Mouse (Mus musculus): ENCODE data around the gene Bap1. TPM values are rescaled to one million over a fixed set of nuclear protein-coding genes. Genes with fewer than 3 reads are reported as not detected.
A peak's percentile ranks its signal among the peaks of the same experiment; 100 is the strongest.

Bap1 gene
- polyA plus RNA-seq, 1 experiment, result 48.3 TPM

DNA sequence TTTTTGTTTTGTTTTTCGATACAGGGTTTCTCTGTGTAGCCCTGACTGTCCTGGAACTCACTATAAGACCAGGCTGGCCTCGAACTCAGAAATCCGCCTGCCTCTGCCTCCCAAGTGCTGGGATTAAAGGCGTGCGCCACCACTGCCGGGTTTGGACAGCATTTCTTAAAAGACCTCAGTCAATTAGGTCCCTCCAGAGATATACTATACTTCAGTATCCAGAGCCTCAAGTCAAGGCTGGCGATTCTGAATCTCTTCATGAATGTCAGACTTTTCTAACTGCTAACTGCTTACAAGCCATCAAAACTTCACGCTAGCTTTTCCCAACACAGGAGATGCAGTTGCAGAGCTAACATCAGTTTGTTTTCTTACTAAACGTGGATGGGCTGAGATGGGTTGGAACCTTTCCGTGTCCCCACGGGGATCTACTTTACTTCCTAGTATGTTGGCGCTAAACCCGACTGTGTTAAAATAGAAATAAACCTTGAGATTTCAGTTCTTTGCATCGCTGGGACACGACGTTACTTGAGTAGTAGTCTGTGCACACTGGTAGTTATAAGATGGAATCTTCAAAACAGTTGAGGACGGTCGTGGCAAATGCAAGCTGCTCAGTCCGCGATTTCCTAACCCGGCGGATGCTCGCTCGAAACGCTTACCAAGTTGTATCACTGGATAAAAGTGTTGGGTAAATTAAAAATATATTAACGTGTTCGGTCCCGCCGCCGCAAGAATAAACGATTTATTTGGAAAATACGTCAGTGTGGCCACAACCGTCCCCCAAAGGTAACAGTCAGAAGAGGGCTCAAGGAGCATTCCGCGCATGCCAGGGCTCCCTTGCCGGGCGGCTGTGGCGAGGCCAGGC lies 797 bp upstream of the Bap1 start:
- peak overlapping the region; percentile 97 for H3K4me3 ChIP-seq (replicated peaks; ENCODE audit: extremely low read depth, low read depth, low read length)
- TF ChIP-seq CTCF (IDR thresholded peaks at IDR 0.05; ENCODE audit: insufficient read depth, low read length) (no peak), POLR2A (IDR thresholded peaks at IDR 0.05; ENCODE audit: borderline replicate concordance, extremely low read depth, low read depth, low read length) (no peak)
- WGBS, result 14% methylated on average over 38 of the region's 38 CpGs

DNA sequence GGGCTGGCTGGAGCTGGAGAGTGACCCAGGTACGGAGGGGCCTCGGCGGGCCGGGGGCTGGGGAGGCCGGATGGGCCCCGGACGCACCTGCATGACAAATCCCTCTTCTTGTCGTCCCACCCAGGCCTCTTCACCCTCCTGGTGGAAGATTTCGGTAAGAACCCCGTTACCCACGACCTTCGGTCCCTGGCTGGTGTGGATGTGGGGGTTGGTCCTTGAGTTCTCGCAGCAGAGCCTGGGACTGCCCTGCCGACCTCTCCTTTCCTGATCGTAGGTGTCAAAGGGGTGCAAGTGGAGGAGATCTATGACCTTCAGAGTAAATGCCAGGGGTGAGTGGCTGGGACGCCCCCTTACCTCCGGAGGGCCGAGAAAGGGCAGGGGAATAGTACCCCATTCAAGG lies 376 bp downstream of the Bap1 start:
- no peak for DNase-seq
- Histone ChIP-seq H3K4me3 (replicated peaks; ENCODE audit: extremely low read depth, low read depth, low read length) (peak overlapping the region; percentile 95), H3K4me1 (ENCODE audit: control insufficient read depth, insufficient read depth, low read length) (peaks cover 3% of the 10 kb centered on the region)
- TF ChIP-seq CTCF (IDR thresholded peaks at IDR 0.05; ENCODE audit: insufficient read depth, low read length), result no peak
- no peak for TF ChIP-seq POLR2A (IDR thresholded peaks at IDR 0.05; ENCODE audit: borderline replicate concordance, extremely low read depth, low read depth, low read length)
- under 1% methylated on average over 18 of the region's 18 CpGs for WGBS

More for the DNA sequence above, 797 bp upstream of the Bap1 start:
- DNase-seq, result no peak
- H3K4me1 ChIP-seq (ENCODE audit: control insufficient read depth, insufficient read depth, low read length), result peaks cover 3% of the 10 kb centered on the region

DNA sequence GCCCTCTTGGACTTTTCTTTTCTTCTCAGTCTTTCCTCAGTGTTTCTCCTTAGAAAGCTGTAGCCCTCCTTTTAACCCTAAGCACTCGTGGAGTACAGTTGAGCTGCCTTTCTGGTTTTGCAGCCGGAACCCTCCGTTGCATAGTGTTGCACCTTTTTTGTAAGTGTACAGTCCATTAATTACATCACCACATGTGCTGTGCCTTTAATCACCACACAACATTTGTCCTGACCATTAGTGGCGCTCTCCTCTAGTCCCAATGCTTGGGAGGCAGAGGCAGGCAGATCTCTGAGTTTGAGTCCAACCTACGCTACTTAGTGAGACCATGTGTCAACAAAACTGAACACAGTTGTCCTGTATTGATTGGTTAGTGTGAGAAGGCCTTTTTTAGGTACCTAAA lies 841 bp downstream of the Bap1 start:
- TF ChIP-seq CTCF (IDR thresholded peaks at IDR 0.05; ENCODE audit: insufficient read depth, low read length) (no peak), POLR2A (IDR thresholded peaks at IDR 0.05; ENCODE audit: borderline replicate concordance, extremely low read depth, low read depth, low read length) (no peak)
- peaks cover 3% of the 10 kb centered on the region for H3K4me1 ChIP-seq (ENCODE audit: control insufficient read depth, insufficient read depth, low read length)
- 80% methylated on average over 5 of the region's 5 CpGs for WGBS
- peak overlapping the region; percentile 95 for H3K4me3 ChIP-seq (replicated peaks; ENCODE audit: extremely low read depth, low read depth, low read length)
- no peak for DNase-seq

DNA sequence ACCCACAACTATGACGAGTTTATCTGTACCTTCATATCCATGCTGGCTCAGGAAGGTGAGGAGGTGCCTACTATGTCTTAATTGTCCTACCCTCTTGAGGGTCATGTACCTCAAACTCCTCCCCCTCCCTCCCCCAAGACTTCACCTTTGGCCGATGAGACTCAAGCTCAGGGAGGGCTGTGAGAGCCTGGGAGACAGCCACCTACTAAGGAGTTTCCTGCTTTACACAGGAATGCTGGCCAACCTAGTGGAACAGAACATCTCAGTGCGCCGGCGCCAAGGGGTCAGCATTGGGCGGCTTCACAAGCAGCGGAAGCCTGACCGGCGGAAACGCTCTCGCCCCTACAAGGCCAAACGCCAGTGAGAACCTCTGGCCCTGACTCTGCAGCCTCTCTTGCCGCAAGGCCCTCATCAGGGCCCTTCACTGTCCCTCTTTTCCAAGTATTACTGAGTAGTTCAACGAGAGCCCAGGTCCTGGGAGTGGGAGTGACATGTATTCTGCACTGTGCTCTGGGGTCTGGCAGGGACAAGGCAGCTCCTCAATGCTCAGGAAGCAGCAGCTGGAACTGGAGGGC lies 7.3 kb downstream of the Bap1 start:
- DNase-seq, result no peak
- Histone ChIP-seq H3K4me3 (replicated peaks; ENCODE audit: extremely low read depth, low read depth, low read length) (no peak overlapping the region), H3K4me1 (ENCODE audit: control insufficient read depth, insufficient read depth, low read length) (no peaks in the 10 kb centered on the region)
- TF ChIP-seq POLR2A (IDR thresholded peaks at IDR 0.05; ENCODE audit: borderline replicate concordance, extremely low read depth, low read depth, low read length) (no peak), CTCF (IDR thresholded peaks at IDR 0.05; ENCODE audit: insufficient read depth, low read length) (no peak)
- 92% methylated on average over 14 of the region's 14 CpGs for WGBS

DNA sequence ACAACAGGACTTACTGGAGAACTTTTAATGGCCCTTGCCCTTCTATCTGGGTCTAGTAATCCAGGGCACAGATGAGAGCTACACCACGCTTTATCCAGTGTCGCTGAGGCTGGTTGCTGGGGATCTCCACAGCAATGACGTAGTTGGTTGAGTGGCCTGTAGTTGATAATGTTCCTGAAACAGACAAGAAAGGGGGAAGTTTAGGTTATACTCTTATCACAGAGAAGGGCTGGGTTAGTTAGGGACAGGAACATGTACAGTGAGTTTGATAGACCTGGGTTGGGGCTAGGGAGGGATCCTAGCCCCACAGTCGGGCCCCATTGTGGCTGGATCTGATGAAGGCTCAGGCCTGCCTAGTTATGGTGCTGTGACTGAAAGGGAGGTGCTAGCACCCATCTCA lies 9.1 kb downstream of the Bap1 start:
- H3K4me1 ChIP-seq (ENCODE audit: control insufficient read depth, insufficient read depth, low read length), result no peaks in the 10 kb centered on the region
- TF ChIP-seq CTCF (IDR thresholded peaks at IDR 0.05; ENCODE audit: insufficient read depth, low read length) (no peak), POLR2A (IDR thresholded peaks at IDR 0.05; ENCODE audit: borderline replicate concordance, extremely low read depth, low read depth, low read length) (no peak)
- DNase-seq, result no peak
- no peak overlapping the region for H3K4me3 ChIP-seq (replicated peaks; ENCODE audit: extremely low read depth, low read depth, low read length)
- 93% methylated on average over 4 of the region's 4 CpGs for WGBS

DNA sequence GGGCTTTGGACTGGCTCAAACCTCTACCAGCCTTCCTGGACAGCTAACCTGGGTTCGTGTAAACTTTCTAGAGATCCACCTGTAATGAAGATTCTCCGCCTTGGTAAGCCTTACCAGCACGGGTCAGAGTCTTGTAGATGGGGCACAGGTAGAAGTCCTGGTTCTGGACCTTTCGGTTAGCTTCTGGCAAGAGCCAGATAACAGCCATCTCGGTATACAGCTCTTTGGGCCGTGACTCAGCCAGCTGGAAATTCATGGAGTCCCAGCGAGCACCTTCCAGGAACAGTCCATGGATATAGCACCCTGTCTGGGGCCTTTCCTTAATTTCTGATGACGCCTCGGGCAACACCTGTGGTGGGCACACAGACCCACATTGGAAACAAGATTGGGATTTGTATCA lies 9.7 kb downstream of the Bap1 start:
- WGBS, result 88% methylated on average over 9 of the region's 9 CpGs
- TF ChIP-seq POLR2A (IDR thresholded peaks at IDR 0.05; ENCODE audit: borderline replicate concordance, extremely low read depth, low read depth, low read length) (no peak), CTCF (IDR thresholded peaks at IDR 0.05; ENCODE audit: insufficient read depth, low read length) (no peak)
- Histone ChIP-seq H3K4me1 (ENCODE audit: control insufficient read depth, insufficient read depth, low read length) (no peaks in the 10 kb centered on the region), H3K4me3 (replicated peaks; ENCODE audit: extremely low read depth, low read depth, low read length) (no peak overlapping the region)
- no peak for DNase-seq

DNA sequence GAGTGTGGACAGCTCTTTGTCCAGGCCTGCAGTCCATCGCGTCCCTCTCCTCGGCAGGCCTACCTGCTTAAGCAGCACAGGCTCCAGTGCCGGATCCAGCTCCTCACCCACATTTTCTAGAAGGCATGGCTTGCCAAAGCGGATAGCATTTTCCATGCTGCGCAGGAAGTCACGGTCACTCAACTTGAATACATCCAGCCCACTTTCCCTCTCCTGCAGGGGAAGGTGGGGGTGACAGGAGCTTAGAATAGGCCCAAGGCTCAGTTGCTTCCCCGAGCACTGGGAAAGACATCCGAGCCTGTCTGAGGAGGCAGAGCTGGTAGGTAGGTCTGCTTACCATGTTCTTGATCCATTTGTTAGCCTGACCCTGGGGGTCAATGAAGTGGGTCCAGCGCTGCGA lies 16.4 kb downstream of the Bap1 start:
- Histone ChIP-seq H3K4me3 (replicated peaks; ENCODE audit: extremely low read depth, low read depth, low read length) (no peak overlapping the region), H3K4me1 (ENCODE audit: control insufficient read depth, insufficient read depth, low read length) (no peaks in the 10 kb centered on the region; the same call in 1 of the 2 replicates)
- no peak for DNase-seq
- TF ChIP-seq POLR2A (IDR thresholded peaks at IDR 0.05; ENCODE audit: borderline replicate concordance, extremely low read depth, low read depth, low read length), result no peak
- TF ChIP-seq CTCF (IDR thresholded peaks at IDR 0.05; ENCODE audit: insufficient read depth, low read length), result no peak
- WGBS, result 85% methylated on average over 11 of the region's 11 CpGs

DNA sequence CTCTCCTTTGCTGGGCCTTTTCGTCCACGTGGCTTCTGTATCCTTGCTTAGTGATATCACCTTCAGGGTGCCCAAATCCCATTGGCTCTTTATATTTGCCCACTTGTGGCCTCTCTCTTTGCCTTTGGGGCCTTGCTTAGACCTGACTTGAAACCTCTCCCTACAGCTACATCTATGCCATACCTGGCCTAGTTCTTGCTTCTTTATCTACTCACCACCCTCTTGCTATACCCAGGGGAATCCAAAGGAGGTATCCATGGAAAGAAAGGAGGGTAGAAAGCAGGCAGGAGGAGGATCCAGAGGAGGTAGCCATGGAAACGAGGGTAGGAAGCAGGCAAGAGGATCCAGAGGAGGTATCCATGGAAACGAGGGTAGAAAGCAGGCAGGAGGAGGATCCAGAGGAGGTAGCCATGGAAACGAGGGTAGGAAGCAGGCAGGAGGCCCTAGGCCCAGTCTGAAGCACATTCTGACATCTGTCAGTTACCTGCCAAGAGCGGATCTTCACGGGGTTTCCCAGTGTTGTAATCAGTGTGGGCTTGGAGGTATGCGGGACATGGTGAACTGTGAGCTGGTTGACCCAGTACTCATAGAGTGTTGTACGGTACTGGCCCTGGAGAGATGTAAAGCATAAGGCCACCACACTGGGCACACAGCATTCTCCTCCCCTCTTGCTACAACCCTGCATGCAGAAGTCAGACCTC lies 17.2 kb downstream of the Bap1 start:
- WGBS, result 68% methylated on average over 9 of the region's 9 CpGs
- Histone ChIP-seq H3K4me1 (ENCODE audit: control insufficient read depth, insufficient read depth, low read length) (no peaks in the 10 kb centered on the region; the same call in 1 of the 2 replicates), H3K4me3 (replicated peaks; ENCODE audit: extremely low read depth, low read depth, low read length) (no peak overlapping the region)
- DNase-seq, result no peak
- TF ChIP-seq CTCF (IDR thresholded peaks at IDR 0.05; ENCODE audit: insufficient read depth, low read length) (no peak), POLR2A (IDR thresholded peaks at IDR 0.05; ENCODE audit: borderline replicate concordance, extremely low read depth, low read depth, low read length) (no peak)

DNA sequence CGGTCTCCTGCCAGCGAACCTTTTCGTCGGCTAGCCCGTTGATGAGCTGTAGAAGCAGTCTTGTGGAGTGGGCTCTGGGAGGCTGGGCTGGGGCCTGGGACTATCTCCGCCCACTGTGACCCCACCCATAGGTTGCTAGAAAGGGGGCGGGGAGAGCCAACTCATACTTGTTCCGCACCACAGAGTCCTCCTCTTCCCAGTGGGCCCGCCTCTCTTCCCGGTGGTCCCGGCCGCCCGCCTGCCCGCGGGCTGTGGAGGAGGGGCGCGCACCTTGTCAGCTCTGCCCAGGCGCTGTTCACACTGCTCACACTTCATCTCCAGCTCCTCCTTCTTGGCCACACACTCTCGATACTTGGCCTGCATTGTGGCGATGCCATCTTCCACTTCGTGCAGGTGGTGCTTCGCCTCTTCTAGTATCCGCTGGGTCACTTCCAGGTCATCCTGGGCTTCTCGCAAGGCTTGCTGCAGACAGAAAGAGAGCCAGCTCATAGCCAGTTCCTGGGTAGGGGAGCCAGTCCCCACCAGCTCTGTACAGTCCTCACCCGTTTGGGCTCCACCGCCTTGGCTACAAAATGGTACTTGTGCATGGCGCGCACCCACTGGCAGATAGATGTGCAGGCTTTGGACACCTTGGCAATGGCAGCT lies 18.3 kb downstream of the Bap1 start:
- H3K4me1 ChIP-seq (ENCODE audit: control insufficient read depth, insufficient read depth, low read length), result no peaks in the 10 kb centered on the region; the same call in 1 of the 2 replicates
- H3K4me3 ChIP-seq (replicated peaks; ENCODE audit: extremely low read depth, low read depth, low read length), result no peak overlapping the region
- TF ChIP-seq CTCF (IDR thresholded peaks at IDR 0.05; ENCODE audit: insufficient read depth, low read length) (no peak), POLR2A (IDR thresholded peaks at IDR 0.05; ENCODE audit: borderline replicate concordance, extremely low read depth, low read depth, low read length) (no peak)
- WGBS, result 19% methylated on average over 28 of the region's 28 CpGs
- peak; percentile 9 for DNase-seq
